Mouse (Mus musculus) frontal cortex, postnatal 14 days (tissue): ENCODE measurements around the gene Serhl.
"Not testable (repeated sequence)": the region's sequence is repeated elsewhere in the genome, so short reads cannot be mapped to it uniquely, and the experiment has no call there.

ENCODE experiments used
- DNase-seq, 2 experiments: peaks; one replicate each; pipeline ENCODE4 v3.0.0; 2022; ENCODE audit warnings: low spot score in 2 of 2

Gene Serhl

DNA sequence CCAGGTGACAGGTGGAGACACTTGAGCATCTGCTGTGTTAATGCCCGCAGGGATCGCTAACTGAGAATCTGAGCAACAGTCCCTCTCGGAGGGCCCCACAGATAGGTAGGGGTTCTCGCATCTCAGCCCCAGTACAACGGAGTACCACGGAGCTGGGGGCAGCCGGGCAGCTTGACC lies at the start of gene Serhl:
TSS of gene Serhl (plus strand) at position 78 of the 177 bp plus-strand sequence.
- DNase-seq, result no peak

DNA sequence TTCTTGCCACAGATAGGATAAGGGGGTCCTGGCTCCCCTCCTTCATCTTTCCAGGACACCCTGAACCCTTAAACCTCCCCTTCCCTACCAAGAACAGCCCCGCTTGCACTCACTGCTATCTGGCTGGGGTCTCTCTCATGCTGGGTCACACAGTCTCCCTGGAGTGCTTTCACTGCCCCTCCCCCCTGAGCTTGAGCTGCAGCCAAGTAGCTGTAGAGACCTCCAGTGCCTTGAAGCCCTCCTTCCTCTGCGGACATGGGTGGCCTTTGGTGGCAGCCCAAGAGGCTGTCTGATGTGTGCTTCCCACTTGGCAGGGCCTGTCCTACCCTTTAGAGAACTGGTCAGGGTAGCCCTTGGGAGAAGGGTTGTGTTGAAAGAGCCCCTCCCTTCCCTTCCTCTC lies 49.1 kb upstream of the Serhl start:
- DNase-seq, result no peak

DNA sequence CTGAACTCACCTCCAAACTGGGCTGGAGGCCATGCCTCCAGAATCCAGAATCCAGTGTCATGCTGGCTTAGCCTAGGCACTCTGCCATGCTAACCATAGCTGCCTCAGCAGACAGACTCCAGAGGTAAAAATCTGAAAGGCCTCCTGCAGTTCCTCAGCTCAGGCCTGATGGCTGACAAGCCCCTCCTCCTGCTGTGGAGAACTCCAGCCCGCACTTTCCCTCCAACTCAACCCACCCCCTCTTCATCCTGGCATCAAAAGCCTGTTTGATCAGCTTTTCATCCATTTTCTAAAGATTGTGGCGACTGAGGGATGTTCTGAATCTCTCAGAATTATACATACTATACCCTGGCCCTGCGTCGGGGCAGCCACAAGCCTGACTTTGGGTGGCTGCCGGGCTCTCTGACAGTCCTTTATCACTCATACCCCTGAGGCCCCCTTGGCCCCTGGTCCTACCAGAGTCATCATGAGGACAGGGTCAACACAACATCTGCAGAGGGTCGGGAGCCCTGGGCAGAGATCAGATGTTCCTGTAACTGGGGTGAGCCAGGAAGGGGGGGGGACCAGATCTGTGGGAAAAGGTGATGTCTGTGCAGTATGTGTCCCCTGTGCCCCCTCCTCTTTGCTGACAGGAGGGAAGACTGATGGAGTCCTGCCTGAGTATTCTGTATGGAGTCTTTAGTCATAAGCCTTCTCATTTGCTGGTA lies 46.5 kb upstream of the Serhl start:
- no peak for DNase-seq

DNA sequence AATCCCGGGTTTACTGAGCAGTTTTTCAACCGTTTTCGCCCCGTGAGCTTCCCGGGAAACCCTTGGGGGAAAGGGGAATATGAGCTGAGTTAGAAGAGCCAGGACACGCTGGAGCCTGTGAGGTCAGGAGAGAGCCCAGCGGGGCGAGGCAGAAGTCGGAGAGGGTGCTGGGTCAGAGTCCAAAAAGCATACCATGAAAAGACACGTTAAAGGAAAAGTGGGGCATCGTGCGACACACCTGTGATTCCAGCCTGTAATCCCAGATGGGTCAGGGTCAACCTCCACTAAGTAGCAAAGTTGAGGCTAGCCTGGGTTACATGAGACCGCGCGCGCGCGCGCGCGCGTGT lies 46.0 kb upstream of the Serhl start:
- DNase-seq, result no peak

DNA sequence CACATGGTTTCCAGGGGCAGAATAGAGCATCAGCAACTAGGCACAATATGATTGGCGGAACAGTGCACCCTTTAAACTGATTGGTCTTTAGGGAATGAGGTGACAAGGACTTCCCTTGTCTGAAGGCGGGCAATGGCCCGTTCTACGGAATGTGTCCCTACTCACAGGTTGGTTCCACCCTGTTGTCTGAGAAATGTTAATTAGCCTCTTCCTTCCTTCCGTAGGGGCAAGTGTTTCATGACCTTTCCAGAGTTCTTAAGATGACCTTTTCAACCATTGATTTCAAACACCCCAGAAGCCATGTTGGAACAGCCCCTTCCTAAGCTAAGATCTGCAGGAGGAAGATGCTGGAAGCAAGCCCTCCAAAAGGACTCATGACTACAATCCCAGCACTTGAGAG lies 43.7 kb upstream of the Serhl start:
- not testable (repeated sequence) for DNase-seq

DNA sequence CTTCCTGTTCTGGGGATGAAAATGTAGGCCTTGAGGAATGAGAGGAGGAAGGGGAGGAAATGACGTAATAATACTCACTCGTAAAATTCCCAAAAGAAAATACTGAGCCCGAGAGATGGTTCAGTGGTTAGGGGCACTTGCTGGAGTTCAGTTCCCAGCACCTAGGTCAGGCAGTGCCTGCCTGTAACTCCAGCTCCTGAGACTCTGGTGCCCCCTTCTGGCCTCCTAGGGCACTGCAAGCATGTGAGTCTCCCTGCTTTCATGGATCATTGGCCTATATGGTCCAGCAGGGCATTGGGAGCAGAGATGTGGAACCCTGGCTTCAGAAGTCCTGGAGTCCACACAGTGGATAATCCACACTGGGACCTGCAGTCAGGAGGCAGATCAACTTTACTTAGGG lies 43.0 kb upstream of the Serhl start:
- no peak for DNase-seq

DNA sequence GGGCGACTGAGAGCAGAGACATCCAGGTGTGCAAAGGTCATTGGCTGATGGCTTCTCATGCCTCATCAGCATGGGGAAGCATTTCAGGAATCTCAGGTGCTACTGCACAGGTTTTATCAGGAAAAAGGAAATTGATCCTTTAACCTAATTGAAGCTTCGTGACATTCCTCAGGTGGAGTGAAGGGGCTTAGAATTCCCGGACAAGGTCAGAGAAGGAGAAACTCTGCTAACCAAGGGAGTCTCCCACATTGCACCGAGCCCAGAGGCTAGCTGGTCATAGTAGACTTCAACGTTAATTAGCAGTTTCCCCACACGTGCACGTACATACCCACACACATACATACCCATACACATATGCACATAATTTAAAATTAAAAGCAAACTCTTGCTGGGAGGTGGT lies 42.6 kb upstream of the Serhl start:
- DNase-seq, result no peak

DNA sequence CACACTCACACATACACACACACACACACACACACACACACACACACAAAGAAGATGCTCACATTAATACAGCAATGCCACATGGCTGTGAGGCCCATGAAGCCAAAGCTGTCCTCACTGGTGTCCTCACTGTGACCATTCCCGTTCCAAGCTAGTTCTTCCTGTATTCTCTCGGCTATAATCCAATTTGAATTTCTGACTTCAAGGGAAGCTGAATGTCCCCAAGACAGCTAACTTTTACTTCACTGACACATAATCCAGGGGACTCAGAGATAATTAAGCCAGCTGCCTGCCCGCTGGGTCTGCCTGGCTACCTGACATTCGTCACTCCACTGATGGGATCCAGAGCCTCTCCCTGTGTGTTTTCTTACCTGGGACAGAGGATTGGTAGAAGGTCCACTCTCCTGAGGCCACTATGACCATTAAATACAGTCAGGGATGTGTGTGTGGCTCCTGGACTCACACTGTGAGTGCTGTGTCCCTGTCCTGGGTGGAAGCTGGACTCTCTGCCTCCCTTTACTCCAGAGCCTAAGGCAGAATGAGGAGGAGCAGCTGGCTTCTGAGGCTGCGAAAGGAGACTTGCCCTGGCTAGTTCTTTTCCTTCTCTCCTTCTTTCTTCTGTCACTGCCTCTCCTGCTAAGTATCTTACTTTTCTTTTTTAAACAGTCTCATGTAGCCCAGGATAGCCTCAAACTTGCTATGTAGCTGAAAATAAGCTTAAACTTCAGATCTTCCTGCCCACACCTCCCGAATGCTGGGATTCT lies 36.8 kb upstream of the Serhl start:
- DNase-seq, result no peak

DNA sequence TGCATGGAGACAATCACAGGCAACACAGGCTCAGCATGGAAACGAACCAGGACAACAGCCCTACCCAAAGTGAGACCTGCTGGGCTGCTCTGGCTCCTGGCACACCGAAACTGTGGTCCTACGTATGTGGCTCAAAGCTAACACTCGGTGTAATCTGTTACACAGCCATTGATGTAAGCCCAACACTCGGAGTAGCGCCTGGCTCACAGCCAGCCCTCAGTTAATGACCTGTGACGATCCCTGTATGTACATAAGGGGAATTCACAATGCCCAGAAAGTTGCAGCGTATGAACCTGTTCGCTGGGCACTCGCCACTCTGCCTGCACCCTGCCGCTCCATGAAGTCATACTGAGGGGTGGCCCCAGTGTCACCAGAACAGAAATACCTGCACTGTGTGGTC lies 36.0 kb upstream of the Serhl start:
- DNase-seq, result no peak

DNA sequence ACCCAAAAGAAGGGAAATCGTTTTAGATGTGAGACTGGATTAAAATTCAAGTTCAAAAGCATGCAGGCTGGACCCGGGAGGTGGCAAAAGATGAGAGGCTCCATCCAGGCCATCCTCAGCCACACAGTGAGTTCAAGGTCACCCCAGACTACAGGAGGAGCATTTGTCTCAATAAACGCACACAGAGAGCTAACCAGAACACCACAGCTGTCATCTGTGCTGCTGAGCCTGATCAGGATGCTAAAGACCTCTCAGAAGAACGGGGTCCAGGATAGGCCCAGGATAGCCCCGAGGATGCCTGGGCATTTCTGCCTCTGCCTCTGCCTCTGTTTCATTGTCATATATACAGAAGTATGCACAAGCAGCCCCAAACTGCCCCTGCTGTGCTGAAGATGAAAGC lies 33.7 kb upstream of the Serhl start:
- DNase-seq, result no peak

DNA sequence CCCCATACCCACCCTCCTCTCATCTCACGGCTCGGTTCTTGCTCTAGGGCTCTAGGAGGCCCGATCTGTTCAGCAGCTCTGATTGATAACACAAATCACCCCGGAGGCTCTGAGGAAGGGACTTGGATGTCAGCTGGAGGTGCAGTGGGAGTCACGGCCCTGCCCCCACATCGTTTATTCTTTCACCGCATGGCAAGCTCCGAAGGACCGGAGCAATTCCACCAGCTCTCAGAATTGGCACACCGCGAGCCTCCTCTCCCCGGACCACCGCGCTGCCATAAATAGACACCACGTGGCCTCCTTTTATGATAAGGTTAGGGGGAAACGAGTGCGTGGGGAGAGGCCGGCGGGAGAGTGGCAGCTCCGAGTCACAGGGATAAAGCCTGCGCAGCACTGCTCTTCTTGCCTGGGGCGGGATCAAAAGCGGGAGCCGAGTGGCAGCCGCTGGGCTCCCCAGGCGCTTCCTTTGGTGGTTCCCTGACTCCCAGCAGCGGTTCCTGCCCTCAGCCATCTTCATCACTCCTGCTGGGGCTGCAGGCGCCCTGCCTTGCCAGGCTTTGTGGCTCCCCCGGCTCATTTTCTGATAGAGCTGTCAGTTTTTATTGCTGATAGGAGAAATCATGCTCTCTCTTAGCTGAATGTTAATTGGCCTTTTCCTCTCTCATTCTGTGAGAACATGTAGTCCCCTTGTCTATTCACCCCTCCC lies 32.8 kb upstream of the Serhl start:
- DNase-seq, result peak; percentile 54 to 61

DNA sequence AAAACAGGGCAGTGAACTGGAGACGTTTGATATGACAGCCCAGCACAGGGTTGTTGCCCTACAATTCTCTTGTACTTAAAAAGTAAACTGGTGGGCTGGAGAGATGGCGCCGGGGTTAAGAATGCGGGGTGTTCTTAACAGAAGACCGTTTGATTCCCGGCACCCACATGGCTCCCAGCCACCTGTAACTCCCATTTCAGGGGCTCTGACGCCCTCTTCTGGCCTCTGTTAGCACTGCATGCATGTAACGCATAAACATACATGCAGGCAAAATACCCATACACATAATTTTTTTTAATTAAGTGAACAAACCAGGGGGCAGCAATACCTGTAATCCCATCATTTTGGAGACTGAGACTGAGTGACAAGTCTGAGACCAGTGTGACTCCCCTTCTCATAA lies 31.8 kb upstream of the Serhl start:
- DNase-seq, result no peak

DNA sequence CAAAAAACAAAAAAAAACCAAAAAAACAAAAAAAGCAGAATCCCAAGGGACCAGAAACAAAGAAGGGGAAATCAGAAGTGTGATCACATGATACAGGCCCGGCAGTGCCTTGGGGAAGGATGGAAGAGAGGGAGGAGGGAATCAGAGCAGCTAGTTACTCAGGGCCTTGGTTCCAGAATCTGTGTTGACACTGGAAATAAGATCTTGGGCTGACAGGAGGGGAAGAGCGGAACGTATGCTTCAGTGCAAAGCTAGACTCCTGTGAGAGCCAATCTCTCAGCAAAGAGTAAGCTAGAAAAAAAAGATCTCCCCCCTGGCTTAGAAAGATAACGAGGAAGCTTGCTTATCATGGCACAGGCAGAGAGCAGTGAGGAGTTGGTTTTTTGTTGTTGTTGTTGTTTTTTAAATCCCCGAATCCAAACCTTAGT lies 30.1 kb upstream of the Serhl start:
- no peak for DNase-seq

DNA sequence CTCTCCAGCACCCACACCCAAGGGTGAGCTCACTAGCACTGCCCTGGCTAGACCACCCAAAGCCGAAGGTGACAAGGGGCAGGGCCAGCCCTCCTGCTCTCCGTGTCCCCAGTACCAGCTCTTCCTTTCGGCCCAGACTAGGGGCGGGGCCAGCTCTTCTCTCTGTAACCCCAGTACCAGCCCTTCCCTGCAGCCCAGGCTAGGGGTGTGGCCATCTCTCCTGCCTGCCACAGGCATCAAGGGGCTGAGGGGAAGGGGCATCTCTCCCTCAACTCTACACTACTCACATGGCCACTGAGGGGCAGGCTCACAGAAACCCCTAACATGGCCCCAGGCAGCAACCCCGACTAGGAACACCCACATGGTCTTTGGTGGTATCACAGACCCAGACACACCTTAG lies 27.6 kb upstream of the Serhl start:
- DNase-seq, result no peak

DNA sequence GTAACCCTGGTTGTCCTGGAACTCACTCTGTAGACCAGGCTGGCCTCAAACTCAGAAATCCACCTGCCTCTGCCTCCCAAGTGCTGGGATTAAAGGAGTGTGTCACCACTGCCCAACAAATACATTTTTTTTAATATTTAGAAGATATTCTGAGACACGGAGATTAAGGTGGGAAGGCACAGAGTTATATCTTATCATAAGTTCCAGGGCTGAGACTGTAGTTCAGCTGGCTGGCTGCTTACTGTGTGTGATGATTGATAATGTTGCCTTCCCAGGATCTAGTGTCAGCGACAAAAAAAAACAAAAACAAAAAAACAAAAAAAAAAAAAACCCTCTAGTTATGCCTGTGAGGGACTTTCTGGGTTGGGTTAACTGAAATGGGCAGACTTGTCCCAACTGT lies 26.7 kb upstream of the Serhl start:
- not testable (repeated sequence) for DNase-seq

DNA sequence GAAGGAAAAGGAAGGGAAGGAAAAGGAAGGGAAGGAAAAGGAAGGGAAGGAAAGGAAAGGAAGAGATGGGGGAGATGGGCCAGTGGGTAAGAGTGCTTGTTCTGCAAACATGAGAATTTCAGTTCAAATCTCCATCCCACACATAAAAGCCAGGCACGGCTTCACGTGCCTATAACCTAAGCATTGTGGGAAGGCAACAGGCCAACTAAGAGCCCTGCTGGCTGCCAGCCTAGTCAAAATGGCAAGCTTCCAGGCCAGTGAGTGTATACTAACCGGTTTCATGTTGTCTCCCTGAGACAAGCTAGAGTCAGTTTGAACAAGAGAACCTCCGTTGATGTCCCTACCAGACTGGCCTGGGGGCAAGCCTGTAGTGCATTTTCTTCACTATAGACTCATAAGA lies 23.8 kb upstream of the Serhl start:
- DNase-seq, result peak in 1 of 2 experiments; percentile 49

DNA sequence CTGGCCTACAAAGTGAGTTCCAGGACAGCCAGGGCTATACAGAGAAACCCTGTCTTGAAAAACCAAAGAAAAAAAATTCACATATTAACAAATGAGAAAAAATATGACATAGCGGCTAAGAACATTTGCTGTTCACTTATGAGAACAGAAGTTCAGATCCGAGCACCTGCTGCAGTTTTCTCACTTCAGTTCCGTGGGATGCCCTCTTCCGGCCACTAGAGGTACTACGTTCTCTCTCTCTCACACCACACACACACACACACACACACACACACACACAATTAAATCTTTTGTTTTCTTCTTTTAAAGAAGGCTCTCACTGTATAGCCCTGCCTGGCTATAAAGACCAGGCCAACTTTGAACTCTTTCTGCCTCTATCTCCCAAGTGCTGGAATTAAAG lies 21.0 kb upstream of the Serhl start:
- no peak for DNase-seq

DNA sequence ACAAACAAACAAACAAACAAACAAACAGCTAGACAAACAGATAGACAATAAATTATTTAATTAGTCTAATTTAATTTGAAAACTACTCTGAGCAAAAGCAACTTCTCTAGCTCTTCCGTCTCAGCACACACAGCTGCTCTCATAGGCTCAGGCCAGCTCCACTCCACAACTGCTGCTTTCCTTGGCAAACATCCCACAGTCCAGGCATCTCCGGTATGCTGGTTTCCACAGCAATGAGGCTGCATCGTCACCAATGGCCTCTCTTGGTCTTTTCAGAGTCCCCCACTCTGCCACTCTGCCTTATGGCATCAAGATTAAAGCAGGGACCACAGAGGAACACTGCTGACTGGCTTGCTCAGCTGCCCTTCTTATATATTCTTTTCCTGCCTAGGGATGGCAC lies 18.4 kb upstream of the Serhl start:
- no peak for DNase-seq

DNA sequence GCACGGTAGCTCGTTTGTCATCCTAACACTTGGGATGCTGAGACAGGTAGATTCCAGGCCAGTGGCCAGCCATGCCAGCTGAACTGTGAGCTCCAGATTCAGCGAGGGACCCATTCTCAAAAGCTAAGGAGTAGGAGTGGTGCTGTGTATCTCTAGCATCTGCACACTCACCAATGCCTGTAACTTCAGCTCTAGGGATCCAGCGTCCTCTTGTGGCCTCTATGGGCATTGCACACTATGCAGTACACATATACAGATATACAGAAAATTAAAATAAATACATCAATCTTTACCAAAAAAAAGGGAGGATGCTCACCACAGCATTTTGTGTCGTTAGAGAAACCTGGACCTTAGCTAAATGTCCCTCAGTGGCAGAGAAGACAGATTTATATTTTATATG lies 17.6 kb upstream of the Serhl start:
- no peak for DNase-seq

DNA sequence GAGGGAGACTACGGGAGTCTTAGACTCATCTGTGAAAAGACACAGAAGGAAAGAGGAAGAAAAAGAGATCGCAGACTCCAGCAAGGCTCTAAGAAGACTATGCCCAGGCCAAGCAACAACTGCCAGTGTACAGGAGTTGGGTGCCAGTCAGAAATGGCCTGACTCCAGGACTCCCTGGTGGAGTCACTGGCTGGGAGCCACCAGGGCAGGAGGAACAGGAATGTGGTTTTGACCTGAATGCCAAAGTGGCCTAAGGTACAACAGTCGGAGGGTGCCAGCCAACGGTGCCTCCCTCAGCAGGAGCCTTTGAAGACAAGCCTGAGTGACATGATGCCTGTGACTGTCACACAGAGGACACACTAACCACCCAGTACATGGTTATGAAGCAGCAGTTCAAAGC lies 15.1 kb upstream of the Serhl start:
- DNase-seq, result no peak

DNA sequence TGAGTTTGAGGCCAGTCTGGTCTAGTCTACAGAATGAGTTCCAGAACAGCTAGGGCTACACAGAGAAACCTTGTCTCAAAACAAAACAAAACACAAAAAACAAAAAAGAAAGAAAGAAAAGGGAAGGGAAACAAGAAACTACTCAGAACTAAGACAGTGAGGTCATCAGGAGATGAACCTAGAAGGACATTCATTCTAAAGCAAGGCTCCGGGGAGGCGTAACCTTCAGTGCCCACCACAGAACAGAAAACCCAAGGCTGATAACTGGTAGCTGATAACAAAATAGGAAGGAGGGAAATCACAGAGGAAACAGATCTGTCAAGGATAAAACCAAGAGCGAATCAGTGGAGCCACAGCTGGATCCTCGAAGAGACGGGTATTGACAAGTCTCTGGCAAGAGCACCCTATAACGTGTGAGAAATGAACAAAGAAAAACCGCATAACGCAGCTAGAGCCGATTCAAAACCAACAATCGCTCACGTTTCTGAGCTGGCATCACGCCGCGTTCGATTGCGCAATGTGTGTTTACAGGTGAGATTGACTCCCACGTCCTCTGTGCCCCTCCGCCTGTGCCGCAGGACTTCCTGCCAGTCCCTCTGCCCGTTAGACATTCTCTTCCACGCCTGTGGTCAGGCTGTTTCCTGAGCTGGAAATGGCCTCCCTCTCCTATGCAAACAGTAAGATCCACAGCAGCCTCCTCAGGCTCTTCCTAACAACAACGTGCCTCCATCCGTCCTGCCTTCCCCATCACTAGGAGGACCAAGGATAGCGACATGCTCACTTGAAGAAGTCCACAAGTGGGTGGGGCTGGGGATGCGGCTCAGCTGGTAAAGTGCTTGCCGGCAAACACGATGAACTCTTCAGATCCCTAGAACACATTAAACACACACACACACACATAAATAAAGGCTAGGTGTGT lies 13.4 kb upstream of the Serhl start:
- no peak for DNase-seq

DNA sequence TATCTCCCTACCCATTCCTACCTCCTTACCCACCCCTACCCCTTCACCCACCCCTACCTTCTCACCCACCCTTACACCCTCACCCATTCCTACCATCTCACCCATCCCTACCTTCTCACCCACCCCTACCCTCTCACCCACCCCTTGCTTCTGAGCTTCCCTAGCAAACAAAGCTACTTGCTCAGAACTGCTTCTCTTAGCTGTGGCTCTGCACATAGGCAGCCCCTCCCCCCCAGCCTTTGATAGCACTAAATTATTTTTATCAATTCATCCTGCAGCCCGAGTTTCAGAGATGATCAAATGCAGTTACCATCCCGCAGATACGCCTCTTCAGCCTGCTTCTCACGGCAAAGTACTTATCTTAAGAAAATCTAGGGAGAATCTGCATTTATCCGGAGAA lies 5.8 kb upstream of the Serhl start:
- DNase-seq, result no peak
